In the genomic region with DNA sequence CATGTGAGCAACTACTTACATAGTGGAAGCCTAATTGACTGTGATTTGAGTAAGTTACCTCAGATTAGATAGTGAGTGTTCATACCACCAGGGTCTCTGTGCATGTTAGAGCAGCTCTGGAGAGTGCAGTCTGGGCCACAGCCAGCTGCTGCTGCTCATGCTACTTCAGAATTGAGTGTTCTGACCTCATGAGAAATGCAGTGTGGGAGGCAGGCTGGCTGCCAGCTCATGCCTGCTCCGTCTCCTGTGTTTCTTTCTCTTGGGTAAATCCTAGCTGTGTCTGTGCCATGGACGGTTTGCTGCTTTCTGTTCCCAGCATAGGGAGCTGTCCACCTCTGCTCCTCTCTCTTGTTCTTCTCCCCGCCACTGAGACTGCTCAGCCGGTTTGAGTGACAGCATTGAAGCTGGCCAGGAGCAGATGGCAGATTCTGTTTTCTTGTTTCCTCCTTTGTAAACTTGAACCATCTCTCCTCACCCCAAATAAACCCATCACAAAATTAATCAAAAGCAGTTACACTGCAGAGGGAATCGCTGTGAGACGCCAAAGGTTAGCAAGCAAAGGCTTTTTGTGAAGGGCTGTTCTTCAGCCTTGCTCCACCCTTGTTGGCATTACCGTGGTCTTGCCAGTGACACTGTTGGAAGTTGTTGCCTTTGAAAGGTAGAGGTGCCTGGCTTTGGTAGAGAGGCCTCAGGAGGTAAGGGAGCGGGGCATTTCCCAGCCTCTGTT, we compare ENCODE assay signal across 8 mouse cellular contexts. TPM values are rescaled to one million over a fixed set of nuclear protein-coding genes. Genes with fewer than 3 reads are reported as not detected.
DNase-seq lines count a peak whose midpoint lies in the region; ATAC-seq and TF ChIP-seq lines count a peak whose summit lies in the region.

No protein-coding gene starts in this region.

- DNase-seq in CD4-positive, CD25-positive, alpha-beta regulatory T cell, adult 2 months (ENCODE audit: low read depth, low spot score), result peak; percentile 71
- DNase-seq in embryonic facial prominence, embryonic 14.5 days (ENCODE audit: low spot score), result peak; percentile 86
- peak; percentile 38 for DNase-seq in liver, postnatal 0 days
- peak; percentile 59 for DNase-seq in ovary, postnatal 14 days (ENCODE audit: low spot score)
- no peak for DNase-seq in urinary bladder, postnatal 10 days (ENCODE audit: low spot score)

- no peak overlapping the region for H3K4me3 ChIP-seq in embryonic facial prominence, embryonic 14.5 days (ENCODE audit: low read depth, low read length)
- peak overlapping the region; percentile 19; the same call in 1 of the 2 replicates for H3K4me3 ChIP-seq in heart, embryonic 13.5 days
- H3K4me3 ChIP-seq in kidney, embryonic 15.5 days (replicated peaks), result no peak overlapping the region
- H3K4me3 ChIP-seq in liver, postnatal 0 days (ENCODE audit: low read depth, low read length), result no peak overlapping the region

- no peaks in the 10 kb centered on the region for H3K27me3 ChIP-seq in embryonic facial prominence, embryonic 14.5 days (replicated peaks; ENCODE audit: control insufficient read depth, insufficient read depth, low read length)
- H3K27me3 ChIP-seq in heart, embryonic 13.5 days (replicated peaks), result no peaks in the 10 kb centered on the region
- no peaks in the 10 kb centered on the region for H3K27me3 ChIP-seq in kidney, embryonic 15.5 days
- H3K27me3 ChIP-seq in liver, postnatal 0 days (ENCODE audit: insufficient read depth, low read length), result no peaks in the 10 kb centered on the region

- no peak for TF ChIP-seq EP300 in liver, postnatal 0 days (IDR thresholded peaks at IDR 0.05; ENCODE audit: low read depth)

- no peaks in the 10 kb centered on the region for H3K36me3 ChIP-seq in embryonic facial prominence, embryonic 14.5 days (ENCODE audit: control insufficient read depth, insufficient read depth, low read length)
- H3K36me3 ChIP-seq in heart, embryonic 13.5 days, result peaks cover 1% of the 10 kb centered on the region; the same call in 1 of the 2 replicates
- H3K36me3 ChIP-seq in kidney, embryonic 15.5 days, result no peaks in the 10 kb centered on the region
- H3K36me3 ChIP-seq in liver, postnatal 0 days (replicated peaks; ENCODE audit: insufficient read depth, low read length), result no peaks in the 10 kb centered on the region

- H3K4me2 ChIP-seq in embryonic facial prominence, embryonic 14.5 days (ENCODE audit: low read depth, low read length), result peak overlapping the region; percentile 19; the same call in 1 of the 2 replicates
- H3K4me2 ChIP-seq in heart, embryonic 13.5 days, result peak overlapping the region; percentile 50
- 0 out of 2 replicates have a peak overlapping the region, but pooled peaks have one; percentile 9 for H3K4me2 ChIP-seq in kidney, embryonic 15.5 days
- H3K4me2 ChIP-seq in liver, postnatal 0 days (ENCODE audit: low read depth, low read length), result peak overlapping the region; percentile 43

- peak; percentile 80 for ATAC-seq in activated CD4-positive, CD25-positive, alpha-beta regulatory T cell, adult 4 months
- ATAC-seq in embryonic facial prominence, embryonic 14.5 days (ENCODE audit: low read depth), result peak; percentile 87
- ATAC-seq in heart, embryonic 13.5 days (ENCODE audit: extremely low read depth, insufficient number of reproducible peaks, low FRiP score, low TSS enrichment), result peak; percentile 56; the same call in 1 of the 2 replicates
- peak; percentile 55 for ATAC-seq in kidney, embryonic 15.5 days (replicated peaks; ENCODE audit: low FRiP score)
- ATAC-seq in liver, postnatal 0 days, result 0 out of 2 replicates have a peak, but pooled peaks have one; percentile 15

- no peak for TF ChIP-seq CTCF in liver, postnatal 0 days (IDR thresholded peaks at IDR 0.05; ENCODE audit: low read depth)

- WGBS in embryonic facial prominence, embryonic 14.5 days, result 30% methylated on average over 8 of the region's 8 CpGs
- WGBS in heart, embryonic 13.5 days, result 37% methylated on average over 8 of the region's 8 CpGs
- WGBS in kidney, embryonic 15.5 days, result 33% methylated on average over 8 of the region's 8 CpGs
- WGBS in liver, postnatal 0 days (ENCODE audit: insufficient replicate concordance), result 30% methylated on average over 8 of the region's 8 CpGs

- no peak overlapping the region for H3K9ac ChIP-seq in embryonic facial prominence, embryonic 14.5 days (ENCODE audit: low read depth, low read length)
- H3K9ac ChIP-seq in heart, embryonic 13.5 days, result peak overlapping the region; percentile 42
- no peak overlapping the region for H3K9ac ChIP-seq in kidney, embryonic 15.5 days
- peak overlapping the region; percentile 21; the same call in 1 of the 2 replicates for H3K9ac ChIP-seq in liver, postnatal 0 days (replicated peaks)

- peaks cover 39% of the 10 kb centered on the region for H3K4me1 ChIP-seq in embryonic facial prominence, embryonic 14.5 days (ENCODE audit: control insufficient read depth, insufficient read depth, low read length)
- H3K4me1 ChIP-seq in heart, embryonic 13.5 days, result peaks cover 89% of the 10 kb centered on the region
- H3K4me1 ChIP-seq in kidney, embryonic 15.5 days, result peaks cover 52% of the 10 kb centered on the region
- peaks cover 69% of the 10 kb centered on the region for H3K4me1 ChIP-seq in liver, postnatal 0 days (ENCODE audit: insufficient read depth)

- no peaks in the 10 kb centered on the region for H3K9me3 ChIP-seq in embryonic facial prominence, embryonic 14.5 days (ENCODE audit: control insufficient read depth, low read length)
- no peaks in the 10 kb centered on the region for H3K9me3 ChIP-seq in heart, embryonic 13.5 days
- H3K9me3 ChIP-seq in kidney, embryonic 15.5 days (replicated peaks), result no peaks in the 10 kb centered on the region
- H3K9me3 ChIP-seq in liver, postnatal 0 days (ENCODE audit: low read length), result no peaks in the 10 kb centered on the region

- peak overlapping the region; percentile 65 for H3K27ac ChIP-seq in embryonic facial prominence, embryonic 14.5 days (replicated peaks; ENCODE audit: low read depth, low read length)
- peak overlapping the region; percentile 86 for H3K27ac ChIP-seq in heart, embryonic 13.5 days (replicated peaks)
- H3K27ac ChIP-seq in kidney, embryonic 15.5 days, result peak overlapping the region; percentile 70
- peak overlapping the region; percentile 85 for H3K27ac ChIP-seq in liver, postnatal 0 days (ENCODE audit: low read depth)

RNA-seq across cellular contexts. Expression of gene Ptpn1, which starts 10.5 kb away (rescaled TPM):
- 100 to 1,000 TPM; 146 to 155 TPM for polyA plus RNA-seq in activated CD4-positive, CD25-positive, alpha-beta regulatory T cell, adult 4 months (2017; shearing (Covaris generic))
- polyA plus RNA-seq in embryonic facial prominence, embryonic 14.5 days (2014; fragmentation: Nextera tagmentation; extraction: Ambion mirVana), result 49.4 and 49.7 TPM in 2 replicates
- 42.1 and 47.2 TPM in 2 replicates for polyA plus RNA-seq in heart, embryonic 13.5 days (2015; fragmentation: Nextera tagmentation; extraction: Ambion mirVana)
- polyA plus RNA-seq in kidney, embryonic 15.5 days (2015; fragmentation: Nextera tagmentation; extraction: Ambion mirVana), result 57.4 and 71.2 TPM in 2 replicates
- polyA plus RNA-seq in liver, postnatal 0 days (2015; fragmentation: Nextera tagmentation; extraction: Ambion mirVana), result 31.4 and 32.4 TPM in 2 replicates

Comparison
In these comparisons a context has a peak if more than half of its experiments do, and no peak if none do; other contexts are left out.
1. ATAC-seq: peak in every context shown above with its lines; median percentile 87 in embryonic facial prominence, embryonic 14.5 days; 80 in activated CD4-positive, CD25-positive, alpha-beta regulatory T cell, adult 4 months; 56 in heart, embryonic 13.5 days; 55 in kidney, embryonic 15.5 days; 15 in liver, postnatal 0 days.
2. H3K9ac ChIP-seq: peak in heart, embryonic 13.5 days (single experiment) and liver, postnatal 0 days (single experiment); none in embryonic facial prominence, embryonic 14.5 days (single experiment) and kidney, embryonic 15.5 days (single experiment).
3. Peak in every context shown above with its lines, with median percentiles within 50 percentile points of each other: H3K27ac ChIP-seq and H3K4me2 ChIP-seq.